Mouse (Mus musculus) C2C12 (cell line): ENCODE data around the gene Rab13.

ENCODE experiments used
- CEBPB ChIP-seq: IDR thresholded peaks from one replicate; pipeline ENCODE4 v1.6.1; 2011; ENCODE audit warnings: low read depth, mild to moderate bottlenecking, control low read depth, moderate library complexity
- CTCF ChIP-seq: IDR thresholded peaks from one replicate; pipeline ENCODE4 v1.5.1; 2011; ENCODE audit not compliant: control insufficient read depth, insufficient read depth, insufficient read length
- FOSL1 ChIP-seq: IDR thresholded peaks from one replicate; pipeline ENCODE4 v1.8.0; 2011; ENCODE audit warnings: mild to moderate bottlenecking, low read length; ENCODE audit not compliant: poor library complexity, insufficient read depth, severe bottlenecking
- MYOD1 ChIP-seq: IDR thresholded peaks from one replicate; pipeline ENCODE4 v1.6.1; 2011; ENCODE audit warnings: low read depth; ENCODE audit not compliant: control insufficient read depth, insufficient read length
- MYOG ChIP-seq: IDR thresholded peaks from one replicate; pipeline ENCODE4 v1.6.1; 2011; ENCODE audit not compliant: control insufficient read depth, insufficient read length; ENCODE audit errors: extremely low read depth
- USF1 ChIP-seq: IDR thresholded peaks from one replicate; pipeline ENCODE4 v1.6.1; 2011; ENCODE audit warnings: low read depth, mild to moderate bottlenecking, control low read depth, moderate library complexity

GRCm38 (mm10) chr3:90255194-90255565, 41.7 kb downstream of the Rab13 start:
- no peak for TF ChIP-seq CEBPB
- TF ChIP-seq USF1: no peak
- TF ChIP-seq CTCF: no peak
- no peak for TF ChIP-seq FOSL1
- no peak for TF ChIP-seq MYOD1
- no peak for TF ChIP-seq MYOG
